ENCODE assay signal across 8 mouse cellular contexts in genomic region chr4:53714051-53714814, GRCm38 (mm10). TPM values are rescaled to one million over a fixed set of nuclear protein-coding genes. Genes with fewer than 3 reads are reported as not detected.
A peak's percentile ranks its signal among the peaks of the same experiment; 100 is the strongest.
DNase-seq lines count a peak whose midpoint lies in the region; ATAC-seq lines count a peak whose summit lies in the region.

No protein-coding gene starts in this region.

- H3K9me3 ChIP-seq in hindbrain, embryonic 12.5 days (replicated peaks): no peaks in the 10 kb centered on the region

- peak overlapping the region; percentile 92 for H3K27ac ChIP-seq in hindbrain, embryonic 12.5 days

- 8% methylated on average over 56 of the region's 58 CpGs for WGBS in hindbrain, embryonic 12.5 days

- H3K4me1 ChIP-seq in hindbrain, embryonic 12.5 days: peaks cover 6% of the 10 kb centered on the region

- peak overlapping the region; percentile 67 for H3K4me3 ChIP-seq in hindbrain, embryonic 12.5 days

- peak overlapping the region; percentile 70 for H3K9ac ChIP-seq in hindbrain, embryonic 12.5 days

- no peaks in the 10 kb centered on the region for H3K27me3 ChIP-seq in hindbrain, embryonic 12.5 days

- H3K36me3 ChIP-seq in hindbrain, embryonic 12.5 days: no peaks in the 10 kb centered on the region

- H3K4me2 ChIP-seq in hindbrain, embryonic 12.5 days (replicated peaks): peak overlapping the region; percentile 72

- peak; percentile 95 for DNase-seq in NIH3T3 (ENCODE audit: low read depth)
- peak; percentile 96 to 97 for DNase-seq in cerebellum, postnatal 10 days
- peak; percentile 84 to 88 for DNase-seq in frontal cortex, postnatal 10 days (ENCODE audit: low spot score in 2 of 2)
- peak; percentile 91 to 92 for DNase-seq in layer of hippocampus, postnatal 14 days (ENCODE audit: low spot score in 2 of 2)
- peak; percentile 94 for DNase-seq in lung, postnatal 14 days
- DNase-seq in retina, adult 2 months (ENCODE audit: low read depth, low spot score): peak; percentile 79
- peak; percentile 82 for DNase-seq in thymus, postnatal 36 days

- peak; percentile 96 for ATAC-seq in hindbrain, embryonic 12.5 days (ENCODE audit: low FRiP score)

RNA-seq across cellular contexts. Expression of gene Fktn, which starts 0.4 kb away (rescaled TPM):
- polyA plus RNA-seq in hindbrain, embryonic 12.5 days (2016; fragmentation: Nextera tagmentation; extraction: Ambion mirVana): 18.5 and 20.9 TPM in 2 replicates
- total RNA-seq in layer of hippocampus, postnatal 14 days (2021): 10 to 100 TPM; 29.6 to 30.1 TPM

Comparison
In these comparisons a context has a peak if more than half of its experiments do, and no peak if none do; other contexts are left out.
1. Peak in every context shown above with its lines: DNase-seq, ATAC-seq, H3K4me3 ChIP-seq and H3K27ac ChIP-seq.